Mouse (Mus musculus) liver, embryonic 14.5 days (tissue): Measurements from ENCODE around the gene Dnaaf3. TPM values are rescaled to one million over a fixed set of nuclear protein-coding genes. Genes with fewer than 3 reads are reported as not detected.
"Not testable (repeated sequence)": the region's sequence is repeated elsewhere in the genome, so short reads cannot be mapped to it uniquely, and the experiment has no call there.

Source experiments
- ATAC-seq: fragments of 200-750 bp; cut with Nextera tagmentation; 2 replicates; pipeline ENCODE4 v1.8.0; 2017; ENCODE audit warnings: moderate number of reproducible peaks, mild to moderate bottlenecking, moderate library complexity; ENCODE audit not compliant: insufficient read depth
- DNase-seq, 3 experiments: peaks; one replicate each; pipeline ENCODE4 v3.0.0-alpha.2; 2012 to 2013; ENCODE audit warnings: low read depth in 3 of 3, low spot score in 3 of 3
- H3K27ac ChIP-seq: fragments of 300-500 bp; sonication (generic); 2 replicates; pipeline ENCODE4 v1.5.1; 2014; ENCODE audit warnings: moderate library complexity, mild to moderate bottlenecking, control low read depth, inconsistent platforms
- H3K27me3 ChIP-seq: fragments of 300-500 bp; sonication (generic); 2 replicates; pipeline ENCODE4 v1.6.1; 2014; ENCODE audit warnings: mild to moderate bottlenecking, low read length, moderate library complexity; ENCODE audit not compliant: control insufficient read depth, insufficient read depth
- H3K36me3 ChIP-seq: fragments of 300-500 bp; sonication (generic); replicated peaks from 2 replicates; pipeline ENCODE4 v1.6.1; 2014; ENCODE audit warnings: low read depth; ENCODE audit not compliant: control insufficient read depth, insufficient read depth
- H3K4me1 ChIP-seq, 2 experiments: fragments of 200-500 bp in 1 of 2; fragments of 300-500 bp in 1 of 2; sonication (generic) in 1 of 2; replicated peaks; 2 replicates each; pipeline ENCODE4 v1.6.1; 2012 to 2014; ENCODE audit warnings: antibody characterized with exemption in 1 of 2, inconsistent platforms in 1 of 2, low read length in 1 of 2; ENCODE audit not compliant: control insufficient read depth in 2 of 2, insufficient read depth in 2 of 2
- H3K4me2 ChIP-seq: fragments of 300-500 bp; sonication (generic); 2 replicates; pipeline ENCODE4 v1.6.1; 2014; ENCODE audit warnings: low read depth, mild to moderate bottlenecking, control low read depth, moderate library complexity
- H3K4me3 ChIP-seq, 2 experiments: fragments of 200-500 bp in 1 of 2; fragments of 300-500 bp in 1 of 2; sonication (generic) in 1 of 2; 2 replicates each; pipeline ENCODE4 v1.5.1; 2012 to 2014; ENCODE audit warnings: low read depth in 2 of 2, low read length in 2 of 2, mild to moderate bottlenecking in 2 of 2, control low read depth in 1 of 2, inconsistent platforms in 1 of 2, moderate library complexity in 1 of 2; ENCODE audit not compliant: insufficient read depth in 1 of 2
- H3K9ac ChIP-seq: fragments of 300-500 bp; sonication (generic); replicated peaks from 2 replicates; pipeline ENCODE4 v1.6.1; 2014; ENCODE audit warnings: mild to moderate bottlenecking, control low read depth, moderate library complexity
- H3K9me3 ChIP-seq: fragments of 300-500 bp; sonication (generic); 2 replicates; pipeline ENCODE4 v1.6.1; 2016; ENCODE audit warnings: low read length, mixed read lengths; ENCODE audit not compliant: control insufficient read depth
- CTCF ChIP-seq: IDR thresholded peaks from 2 replicates; pipeline ENCODE4 v1.5.1; 2016; ENCODE audit warnings: antibody characterized with exemption, low read depth, control low read depth
- EP300 ChIP-seq: IDR thresholded peaks from 2 replicates; pipeline ENCODE4 v1.6.1; 2016; ENCODE audit warnings: antibody characterized with exemption, low read depth
- WGBS: fragments of 180-500 bp; shearing (Covaris S2); extraction: QIAGEN DNeasy Blood & Tissue Kit; methylation state at CpG from one replicate; pipeline ENCODE4 v1.1.7; 2014; ENCODE audit not compliant: insufficient replicate concordance; 5-methylcytosine and 5-hydroxymethylcytosine counted together
- polyA plus RNA-seq, 2 experiments: library from polyadenylated mRNA; depleted of rRNA in 1 of 2; stranded (reverse) in 1 of 2; unstranded in 1 of 2; fragments of >200 nt; fragmentation: Nextera tagmentation in 1 of 2; extraction: Ambion mirVana in 1 of 2; gene quantifications; 2 replicates each; pipeline versions ENCODE4 v1.2.1 to v1.2.3; 2012 to 2014

Dnaaf3 gene
- polyA plus RNA-seq, 2 experiments: 0.09 to 0.39 TPM

- Histone ChIP-seq H3K9me3 (no peaks in the 10 kb centered on the region), H3K4me1 (0 out of 4 replicates have a peak, but pooled peaks cover 0 to 3% of the 10 kb centered on the region in 2 experiments), H3K27me3 (no peaks in the 10 kb centered on the region; the same call in 1 of the 2 replicates), H3K36me3 (no peaks in the 10 kb centered on the region), H3K4me2 (no peak overlapping the region), H3K27ac (no peak overlapping the region), H3K4me3 (no peak overlapping the region), H3K9ac (no peak overlapping the region)
- DNase-seq: no peak
- no peak for ATAC-seq
- TF ChIP-seq EP300 (no peak), CTCF (no peak; the same call in 1 of the 2 replicates)
- 53% methylated on average over 5 of the region's 5 CpGs for WGBS
Measured at GRCm38 (mm10) chr7:4541344-4541743, 9.1 kb upstream of the Dnaaf3 start.

GRCm38 (mm10) chr7:4539019-4539418 is 6.8 kb upstream of the Dnaaf3 start:
- no peak overlapping the region for H3K27ac ChIP-seq
- ATAC-seq (no peak), DNase-seq (no peak)
- TF ChIP-seq EP300: no peak
- TF ChIP-seq CTCF: no peak
- H3K9ac ChIP-seq: no peak overlapping the region
- H3K4me1 ChIP-seq: no peaks in the 10 kb centered on the region
- H3K9me3 ChIP-seq: no peaks in the 10 kb centered on the region
- H3K4me2 ChIP-seq: no peak overlapping the region
- no peaks in the 10 kb centered on the region for H3K36me3 ChIP-seq
- 58% methylated on average over 2 of the region's 2 CpGs for WGBS
- H3K4me3 ChIP-seq: no peak overlapping the region
- no peaks in the 10 kb centered on the region for H3K27me3 ChIP-seq

GRCm38 (mm10) chr7:4537181-4537580 is 4.9 kb upstream of the Dnaaf3 start:
- no peak overlapping the region for H3K27ac ChIP-seq
- no peak overlapping the region for H3K9ac ChIP-seq
- H3K4me2 ChIP-seq: no peak overlapping the region
- ATAC-seq: no peak
- H3K4me1 ChIP-seq: no peaks in the 10 kb centered on the region
- 30% methylated on average over 4 of the region's 4 CpGs for WGBS
- H3K36me3 ChIP-seq: no peaks in the 10 kb centered on the region
- TF ChIP-seq CTCF (no peak), EP300 (no peak)
- H3K4me3 ChIP-seq: no peak overlapping the region
- DNase-seq: no peak
- peaks cover 4% of the 10 kb centered on the region for H3K27me3 ChIP-seq
- H3K9me3 ChIP-seq: no peaks in the 10 kb centered on the region

GRCm38 (mm10) chr7:4536369-4536768 is 4.1 kb upstream of the Dnaaf3 start:
- Histone ChIP-seq H3K27ac (no peak overlapping the region), H3K27me3 (peaks cover 8% of the 10 kb centered on the region), H3K4me1 (no peaks in the 10 kb centered on the region), H3K4me3 (no peak overlapping the region), H3K9me3 (no peaks in the 10 kb centered on the region), H3K36me3 (no peaks in the 10 kb centered on the region), H3K9ac (no peak overlapping the region), H3K4me2 (no peak overlapping the region)
- DNase-seq: no peak
- WGBS: 78% methylated on average over 4 of the region's 4 CpGs
- TF ChIP-seq EP300: no peak
- no peak for TF ChIP-seq CTCF
- ATAC-seq: no peak

GRCm38 (mm10) chr7:4530166-4530565 is 2.1 kb downstream of the Dnaaf3 start:
- not testable (repeated sequence) for H3K27me3 ChIP-seq, H3K4me2 ChIP-seq, H3K9me3 ChIP-seq, DNase-seq, ATAC-seq, H3K36me3 ChIP-seq, H3K4me3 ChIP-seq, H3K9ac ChIP-seq, H3K27ac ChIP-seq, H3K4me1 ChIP-seq
- WGBS: 37% methylated on average over 6 of the region's 8 CpGs
